Mouse (Mus musculus) small intestine, adult 2 months (tissue): ENCODE results near the gene Ccnyl1.

Source experiments
- CTCF ChIP-seq: fragments of 200-500 bp; IDR thresholded peaks from 2 replicates; pipeline ENCODE4 v1.5.1; 2012; ENCODE audit warnings: low read depth, mild to moderate bottlenecking, control low read depth, inconsistent platforms, low read length, moderate library complexity, mixed read lengths; ENCODE audit not compliant: insufficient replicate concordance, insufficient read length; ENCODE audit errors: extremely low read depth
- POLR2A ChIP-seq: fragments of 200-500 bp; IDR thresholded peaks from 2 replicates; pipeline ENCODE4 v1.6.1; 2012; ENCODE audit warnings: low read depth, mild to moderate bottlenecking, control low read depth, inconsistent platforms, low read length, moderate library complexity

GRCm38 (mm10) chr1:64712006-64712760, 21.9 kb downstream of the Ccnyl1 start:
- no peak for TF ChIP-seq CTCF
- TF ChIP-seq POLR2A: no peak
